Mouse (Mus musculus): ENCODE measurements at regions not wholly inside any gene's neighbourhood (a gene's known extent, or its start where the extent isn't known, plus 50 kb on each side); places are given as distances from the start of the nearest gene placed in this dataset.

DNA sequence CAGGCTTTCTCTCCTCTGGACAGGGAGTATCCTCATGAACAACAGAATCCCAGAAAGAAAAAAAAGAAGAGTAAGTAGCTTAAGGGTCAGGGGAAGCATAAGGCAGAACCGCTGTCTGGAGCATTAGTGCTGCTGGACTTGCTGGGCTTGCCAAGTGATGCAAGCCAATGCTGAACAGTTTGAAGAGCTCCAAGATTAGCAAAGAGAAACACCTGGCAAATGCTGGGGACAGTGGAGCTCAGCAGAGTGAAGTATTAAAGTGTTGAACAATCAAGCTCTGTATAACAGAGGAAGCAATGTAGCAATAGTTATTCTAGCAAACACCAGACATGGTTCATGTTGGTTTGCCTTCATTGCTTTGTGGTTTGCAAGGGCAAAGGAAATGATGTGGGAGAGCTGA lies 1100.1 kb downstream of the Mrps31 start:
- Histone ChIP-seq H3K27me3 (replicated peaks) (peaks cover 35% of the 10 kb centered on the region), H3K9me3 (replicated peaks; ENCODE audit: low read length) (no peaks in the 10 kb centered on the region), H3K4me2 (ENCODE audit: insufficient read depth, low read depth, poor library complexity, severe bottlenecking) (no peak overlapping the region), H3K79me2 (replicated peaks; ENCODE audit: control insufficient read depth, extremely low read depth, insufficient read depth, poor library complexity, severe bottlenecking) (no peaks in the 10 kb centered on the region), H3K36me3 (replicated peaks in 1 of 2; ENCODE audit: control insufficient read depth in 1 of 2, insufficient read depth in 1 of 2, low read length in 1 of 2) (no peaks in the 10 kb centered on the region), H3K4me3 (replicated peaks in 1 of 3; ENCODE audit: low read depth in 2 of 3, low read length in 2 of 3, poor library complexity in 1 of 3) (no peak overlapping the region), H3K9ac (ENCODE audit: insufficient read depth, low read depth) (no peak overlapping the region), H3K27ac (ENCODE audit: insufficient read depth, low read depth) (no peak overlapping the region), H3K4me1 (ENCODE audit: control insufficient read depth in 1 of 2, insufficient read depth in 2 of 2) (no peaks in the 10 kb centered on the region)
- in situ Hi-C loops (cut with MboI; ENCODE audit: low pct_ligation_motif_present, low pct_unique_long_range_greater_than_20kb, low sequenced_read_pairs): no loop called here
- dilution Hi-C loops (cut with MboI; ENCODE audit: extremely low pct_ligation_motif_present, extremely low pct_unique_long_range_greater_than_20kb, low sequenced_read_pairs): no loop called here
- DNase-seq (ENCODE audit: extremely low read depth): no peak
- TF ChIP-seq CHD2 (IDR thresholded peaks at IDR 0.05; ENCODE audit: low read length) (no peak), MXI1 (IDR thresholded peaks at IDR 0.05; ENCODE audit: low read depth, low read length) (no peak), USF2 (conservative IDR thresholded peaks at IDR 0.05; ENCODE audit: low read depth, low read length) (no peak), JUND (conservative IDR thresholded peaks at IDR 0.05; ENCODE audit: low read depth, low read length) (no peak), MYC (IDR thresholded peaks at IDR 0.05; ENCODE audit: low read depth, low read length) (no peak), USF1 (IDR thresholded peaks at IDR 0.05; ENCODE audit: low read depth, low read length) (no peak), E2F4 (IDR thresholded peaks at IDR 0.05; ENCODE audit: insufficient replicate concordance, low read depth, low read length) (no peak), ZC3H11A (IDR thresholded peaks at IDR 0.05; ENCODE audit: low read depth, low read length) (no peak), PAX5 (IDR thresholded peaks at IDR 0.05; ENCODE audit: low read length) (no peak), MAFK (IDR thresholded peaks at IDR 0.05; ENCODE audit: insufficient replicate concordance, low read length) (no peak), ZMIZ1 (IDR thresholded peaks at IDR 0.05; ENCODE audit: low read depth, low read length) (no peak), UBTF (IDR thresholded peaks at IDR 0.05; ENCODE audit: low read depth, low read length) (no peak), IRF4 (IDR thresholded peaks at IDR 0.05; ENCODE audit: low read depth, low read length) (no peak), TCF12 (IDR thresholded peaks at IDR 0.05; ENCODE audit: low read depth, low read length) (no peak), EP300 (IDR thresholded peaks at IDR 0.05; ENCODE audit: low read length) (no peak)

DNA sequence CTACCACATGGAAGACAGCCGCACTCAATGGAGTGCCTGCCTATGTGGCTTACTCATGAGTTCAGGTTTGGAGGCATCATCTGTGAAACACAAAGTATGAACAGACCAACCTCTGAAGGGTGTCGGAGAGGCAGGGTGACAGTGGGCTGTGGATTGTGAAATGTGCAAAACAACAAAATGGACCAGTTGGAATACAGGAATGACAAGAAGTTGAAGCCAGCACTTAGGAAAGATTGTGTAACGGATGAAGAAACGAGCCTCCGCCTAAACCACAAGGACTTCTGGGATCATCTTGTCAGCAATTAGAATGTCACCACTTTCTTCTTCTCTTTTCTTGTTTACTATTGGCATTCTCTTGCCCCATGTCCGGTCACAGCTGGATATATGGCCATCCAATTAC lies 1100.6 kb downstream of the Mrps31 start:
- Histone ChIP-seq H3K79me2 (replicated peaks; ENCODE audit: control insufficient read depth, extremely low read depth, insufficient read depth, poor library complexity, severe bottlenecking) (no peaks in the 10 kb centered on the region), H3K4me1 (ENCODE audit: control insufficient read depth in 1 of 2, insufficient read depth in 2 of 2) (no peaks in the 10 kb centered on the region), H3K4me3 (replicated peaks in 1 of 3; ENCODE audit: low read depth in 2 of 3, low read length in 2 of 3, poor library complexity in 1 of 3) (no peak overlapping the region), H3K9ac (ENCODE audit: insufficient read depth, low read depth) (no peak overlapping the region), H3K4me2 (ENCODE audit: insufficient read depth, low read depth, poor library complexity, severe bottlenecking) (no peak overlapping the region), H3K36me3 (replicated peaks in 1 of 2; ENCODE audit: control insufficient read depth in 1 of 2, insufficient read depth in 1 of 2, low read length in 1 of 2) (no peaks in the 10 kb centered on the region), H3K27ac (ENCODE audit: insufficient read depth, low read depth) (no peak overlapping the region), H3K27me3 (replicated peaks) (peaks cover 33% of the 10 kb centered on the region), H3K9me3 (replicated peaks; ENCODE audit: low read length) (no peaks in the 10 kb centered on the region)
- no peak for DNase-seq (ENCODE audit: extremely low read depth)
- in situ Hi-C loops (cut with MboI; ENCODE audit: low pct_ligation_motif_present, low pct_unique_long_range_greater_than_20kb, low sequenced_read_pairs) (no loop called here), dilution Hi-C loops (cut with MboI; ENCODE audit: extremely low pct_ligation_motif_present, extremely low pct_unique_long_range_greater_than_20kb, low sequenced_read_pairs) (no loop called here)
- TF ChIP-seq RAD21 (IDR thresholded peaks at IDR 0.05; ENCODE audit: low read depth, low read length) (no peak), NRF1 (IDR thresholded peaks at IDR 0.05; ENCODE audit: low read depth, low read length) (no peak), NELFE (IDR thresholded peaks at IDR 0.05; ENCODE audit: low read depth, low read length) (no peak), MAFK (IDR thresholded peaks at IDR 0.05; ENCODE audit: insufficient replicate concordance, low read length) (no peak), ETS1 (conservative IDR thresholded peaks at IDR 0.05; ENCODE audit: low read depth, low read length) (no peak), SIN3A (IDR thresholded peaks at IDR 0.05; ENCODE audit: low read length) (no peak), HCFC1 (IDR thresholded peaks at IDR 0.05; ENCODE audit: low read depth, low read length) (no peak), ELF1 (IDR thresholded peaks at IDR 0.05; ENCODE audit: low read depth, low read length) (no peak), MXI1 (IDR thresholded peaks at IDR 0.05; ENCODE audit: low read depth, low read length) (no peak), SMC3 (IDR thresholded peaks at IDR 0.05; ENCODE audit: low read depth, low read length) (no peak), ZNF384 (IDR thresholded peaks at IDR 0.05; ENCODE audit: low read depth, low read length) (no peak), EP300 (IDR thresholded peaks at IDR 0.05; ENCODE audit: low read length) (no peak), ZMIZ1 (IDR thresholded peaks at IDR 0.05; ENCODE audit: low read depth, low read length) (no peak), KAT2A (IDR thresholded peaks at IDR 0.05; ENCODE audit: insufficient replicate concordance, low read length) (no peak), ZKSCAN1 (IDR thresholded peaks at IDR 0.05; ENCODE audit: borderline replicate concordance, low read depth, low read length) (no peak), MYC (IDR thresholded peaks at IDR 0.05; ENCODE audit: low read depth, low read length) (no peak), CTCF (conservative IDR thresholded peaks at IDR 0.05 in 1 of 2, IDR thresholded peaks at IDR 0.05 in 1 of 2; ENCODE audit: low read depth in 2 of 2, low read length in 2 of 2) (no peak), ZC3H11A (IDR thresholded peaks at IDR 0.05; ENCODE audit: low read depth, low read length) (no peak)
